Mouse (Mus musculus): ENCODE data around the gene Vwce. TPM values are rescaled to one million over a fixed set of nuclear protein-coding genes. Genes with fewer than 3 reads are reported as not detected.
A peak's percentile ranks its signal among the peaks of the same experiment; 100 is the strongest.

Vwce gene
- not detected for polyA plus RNA-seq (2017; shearing (Covaris generic))

GRCm38 (mm10) chr19:10634106-10634871, at the start of gene Vwce:
Vwce (plus strand) TSS chr19:10634213.
- no peak for ATAC-seq

- no peak for ATAC-seq
Measured at GRCm38 (mm10) chr19:10585112-10585511, 48.9 kb upstream of the Vwce start.

- ATAC-seq = no peak
Measured at GRCm38 (mm10) chr19:10587231-10587630, 46.8 kb upstream of the Vwce start.

- no peak for ATAC-seq
Measured at GRCm38 (mm10) chr19:10589127-10589857, 44.7 kb upstream of the Vwce start.

GRCm38 (mm10) chr19:10590301-10590700, 43.7 kb upstream of the Vwce start:
- ATAC-seq = no peak

GRCm38 (mm10) chr19:10591659-10592377, 42.2 kb upstream of the Vwce start:
- ATAC-seq = no peak

GRCm38 (mm10) chr19:10598188-10598587, 35.8 kb upstream of the Vwce start:
- ATAC-seq = no peak

- ATAC-seq = no peak
Measured at GRCm38 (mm10) chr19:10599648-10600047, 34.4 kb upstream of the Vwce start.

GRCm38 (mm10) chr19:10602247-10602769, 31.7 kb upstream of the Vwce start:
- ATAC-seq = no peak

GRCm38 (mm10) chr19:10602787-10603186, 31.2 kb upstream of the Vwce start:
- ATAC-seq = peak; percentile 55

GRCm38 (mm10) chr19:10603660-10604523, 30.1 kb upstream of the Vwce start:
- ATAC-seq = no peak

GRCm38 (mm10) chr19:10604534-10604933, 29.5 kb upstream of the Vwce start:
- no peak for ATAC-seq

GRCm38 (mm10) chr19:10605293-10605900, 28.6 kb upstream of the Vwce start, which contains the start of the genes Ddb1 and Tkfc:
Ddb1 (plus strand) TSS chr19:10605327.
Tkfc (minus strand) TSS chr19:10605654.
- ATAC-seq = peak; percentile 93

GRCm38 (mm10) chr19:10605901-10606622, 28.0 kb upstream of the Vwce start:
- no peak for ATAC-seq

- ATAC-seq = no peak
Measured at GRCm38 (mm10) chr19:10608573-10609240, 25.3 kb upstream of the Vwce start.

GRCm38 (mm10) chr19:10634872-10635318, 882 bp downstream of the Vwce start:
- ATAC-seq = no peak

GRCm38 (mm10) chr19:10637840-10638239, 3.8 kb downstream of the Vwce start:
- ATAC-seq = no peak

- no peak for ATAC-seq
Measured at GRCm38 (mm10) chr19:10640080-10640479, 6.1 kb downstream of the Vwce start.

GRCm38 (mm10) chr19:10640589-10641378, 6.8 kb downstream of the Vwce start:
- no peak for ATAC-seq

Measured in CD4-positive, CD25-positive, alpha-beta regulatory T cell, adult 4 months (primary cell).